In the genomic region with DNA sequence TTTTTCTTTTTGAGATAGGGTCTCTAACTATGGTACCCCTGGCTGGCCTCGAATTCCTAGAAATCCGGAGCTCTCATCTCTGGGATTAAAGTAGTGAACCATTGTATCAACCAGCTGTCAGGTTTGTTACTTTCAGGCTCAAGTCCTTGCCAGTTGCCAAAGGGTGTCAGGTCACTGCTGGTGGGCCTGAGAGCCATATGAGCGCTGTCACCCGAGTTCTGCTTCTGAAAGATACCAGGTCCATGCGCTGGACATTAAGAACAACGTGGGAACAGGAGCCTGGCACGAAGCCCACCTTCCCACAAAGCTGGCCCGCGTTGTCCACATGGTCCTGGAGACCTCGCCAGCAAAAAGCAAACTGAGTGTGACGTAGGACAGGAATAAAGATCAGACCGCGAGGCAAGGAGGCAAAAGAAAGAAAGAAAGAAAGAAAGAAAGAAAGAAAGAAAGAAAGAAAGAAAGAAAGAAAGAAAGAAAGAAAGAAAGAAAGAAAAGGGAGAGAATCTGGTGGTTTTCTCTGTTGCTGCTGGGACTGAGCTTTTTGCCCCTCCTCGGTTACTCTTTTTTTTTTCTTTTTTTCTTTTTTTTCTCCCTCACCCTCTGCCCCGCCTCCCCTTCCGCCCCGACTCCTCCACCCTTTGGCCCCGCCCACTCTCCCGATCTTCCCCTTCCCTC, we compare ENCODE assay signal across 8 mouse cellular contexts. TPM values are rescaled to one million over a fixed set of nuclear protein-coding genes. Genes with fewer than 3 reads are reported as not detected.
A peak's percentile ranks its signal among the peaks of the same experiment; 100 is the strongest.
DNase-seq lines count a peak whose midpoint lies in the region; ATAC-seq and TF ChIP-seq lines count a peak whose summit lies in the region.

No protein-coding gene starts in this region.

- peak overlapping the region; percentile 89 for H3K4me3 ChIP-seq in embryonic facial prominence, embryonic 11.5 days (ENCODE audit: low read depth, low read length)
- H3K4me3 ChIP-seq in heart, adult 2 months = peak overlapping the region; percentile 46
- H3K4me3 ChIP-seq in kidney, adult 2 months (ENCODE audit: insufficient read depth, low read depth, low read length) = peak overlapping the region; percentile 39
- H3K4me3 ChIP-seq in limb, embryonic 15.5 days = peak overlapping the region; percentile 90
- peak overlapping the region; percentile 83 for H3K4me3 ChIP-seq in midbrain, postnatal 0 days (ENCODE audit: low read depth, low read length)

- peak overlapping the region; percentile 78 for H3K27ac ChIP-seq in embryonic facial prominence, embryonic 11.5 days (replicated peaks; ENCODE audit: low read depth, low read length)
- peak overlapping the region; percentile 74 for H3K27ac ChIP-seq in heart, adult 2 months
- H3K27ac ChIP-seq in kidney, adult 2 months (ENCODE audit: insufficient read depth, low read depth, low read length) = peak overlapping the region; percentile 83
- peak overlapping the region; percentile 91 for H3K27ac ChIP-seq in limb, embryonic 15.5 days
- peak overlapping the region; percentile 94 for H3K27ac ChIP-seq in midbrain, postnatal 0 days (ENCODE audit: low read depth, low read length)

- peaks cover 5% of the 10 kb centered on the region for H3K4me1 ChIP-seq in embryonic facial prominence, embryonic 11.5 days (ENCODE audit: control insufficient read depth, insufficient read depth, low read length)
- peaks cover 23% of the 10 kb centered on the region for H3K4me1 ChIP-seq in heart, adult 2 months (ENCODE audit: control insufficient read depth, insufficient read depth, low read length)
- peaks cover 51% of the 10 kb centered on the region for H3K4me1 ChIP-seq in kidney, adult 2 months (ENCODE audit: control insufficient read depth, insufficient read depth, low read length)
- peaks cover 37% of the 10 kb centered on the region for H3K4me1 ChIP-seq in limb, embryonic 15.5 days
- peaks cover 11% of the 10 kb centered on the region; the same call in 1 of the 2 replicates for H3K4me1 ChIP-seq in midbrain, postnatal 0 days (ENCODE audit: insufficient read depth, low read length)

- 5% methylated on average over 19 of the region's 19 CpGs for WGBS in embryonic facial prominence, embryonic 11.5 days
- WGBS in heart, adult 2 months = 1% methylated on average over 19 of the region's 19 CpGs
- WGBS in kidney, adult 2 months = 1% methylated on average over 19 of the region's 19 CpGs
- WGBS in limb, embryonic 15.5 days = 3% methylated on average over 19 of the region's 19 CpGs
- 2% methylated on average over 18 of the region's 19 CpGs for WGBS in midbrain, postnatal 0 days

- DNase-seq in right cerebral cortex, postnatal 10 days (ENCODE audit: low spot score in 2 of 2) = peak; percentile 68 to 82
- DNase-seq in right cerebral cortex, postnatal 36 days (ENCODE audit: low spot score in 2 of 2) = no peak
- DNase-seq in embryonic facial prominence, embryonic 11.5 days (ENCODE audit: low spot score) = peak; percentile 47
- DNase-seq in heart, adult 2 months = peak; percentile 71 to 75
- DNase-seq in kidney, adult 2 months = peak; percentile 58
- DNase-seq in midbrain, postnatal 0 days (ENCODE audit: low spot score) = peak; percentile 65
- DNase-seq in testis, postnatal 10 days (ENCODE audit: low spot score) = peak; percentile 88

- H3K9ac ChIP-seq in embryonic facial prominence, embryonic 11.5 days (replicated peaks; ENCODE audit: low read length) = peak overlapping the region; percentile 48
- H3K9ac ChIP-seq in heart, adult 2 months (ENCODE audit: low read depth, low read length) = peak overlapping the region; percentile 3; the same call in 1 of the 2 replicates
- H3K9ac ChIP-seq in limb, embryonic 15.5 days = peak overlapping the region; percentile 29; the same call in 1 of the 2 replicates
- peak overlapping the region; percentile 48; the same call in 1 of the 2 replicates for H3K9ac ChIP-seq in midbrain, postnatal 0 days (replicated peaks; ENCODE audit: low read length, poor library complexity, severe bottlenecking)

- H3K4me2 ChIP-seq in embryonic facial prominence, embryonic 11.5 days (ENCODE audit: low read depth, low read length) = peak overlapping the region; percentile 48
- H3K4me2 ChIP-seq in limb, embryonic 15.5 days = peak overlapping the region; percentile 63
- H3K4me2 ChIP-seq in midbrain, postnatal 0 days (ENCODE audit: low read depth, low read length, poor library complexity, severe bottlenecking) = peak overlapping the region; percentile 78

- H3K36me3 ChIP-seq in embryonic facial prominence, embryonic 11.5 days (replicated peaks; ENCODE audit: control insufficient read depth, insufficient read depth, low read depth, low read length) = peaks cover 8% of the 10 kb centered on the region
- H3K36me3 ChIP-seq in heart, adult 2 months (ENCODE audit: control insufficient read depth, insufficient read depth, low read length) = peaks cover 8% of the 10 kb centered on the region
- H3K36me3 ChIP-seq in kidney, adult 2 months (ENCODE audit: control insufficient read depth, insufficient read depth, low read length) = 0 out of 2 replicates have a peak, but pooled peaks cover 1% of the 10 kb centered on the region
- peaks cover 31% of the 10 kb centered on the region for H3K36me3 ChIP-seq in limb, embryonic 15.5 days
- H3K36me3 ChIP-seq in midbrain, postnatal 0 days (ENCODE audit: insufficient read depth, low read length) = peaks cover 29% of the 10 kb centered on the region

- H3K27me3 ChIP-seq in embryonic facial prominence, embryonic 11.5 days (ENCODE audit: control insufficient read depth, insufficient read depth, low read length) = no peaks in the 10 kb centered on the region
- H3K27me3 ChIP-seq in heart, adult 2 months (ENCODE audit: control insufficient read depth, insufficient read depth, low read length) = no peaks in the 10 kb centered on the region
- no peaks in the 10 kb centered on the region for H3K27me3 ChIP-seq in kidney, adult 2 months (replicated peaks; ENCODE audit: control insufficient read depth, insufficient read depth, low read length)
- no peaks in the 10 kb centered on the region for H3K27me3 ChIP-seq in limb, embryonic 15.5 days
- no peaks in the 10 kb centered on the region for H3K27me3 ChIP-seq in midbrain, postnatal 0 days (ENCODE audit: insufficient read depth, low read length)

- H3K79me2 ChIP-seq in heart, adult 2 months (replicated peaks; ENCODE audit: control insufficient read depth, insufficient read depth, low read length) = no peaks in the 10 kb centered on the region

- TF ChIP-seq CTCF in heart, adult 2 months (IDR thresholded peaks at IDR 0.05) = no peak
- no peak for TF ChIP-seq CTCF in kidney, adult 2 months (conservative IDR thresholded peaks at IDR 0.05; ENCODE audit: insufficient read depth, insufficient read length, low read depth, low read length)
- TF ChIP-seq CTCF in midbrain, postnatal 0 days (IDR thresholded peaks at IDR 0.05) = no peak

- intact Hi-C loops in heart, adult 2 months (cut with DNase I) = loop anchor here (2.0 to 5.0 kb wide), 2 partner anchors 38 to 41 kb away; a partner anchor contains a TSS

- no peak for TF ChIP-seq EP300 in heart, adult 2 months (IDR thresholded peaks at IDR 0.05; ENCODE audit: insufficient read depth, low read depth, low read length)

- no peak; the same call in 1 of the 2 replicates for TF ChIP-seq POLR2A in heart, adult 2 months (IDR thresholded peaks at IDR 0.05; ENCODE audit: insufficient read depth, low read depth, low read length)
- TF ChIP-seq POLR2A in kidney, adult 2 months (IDR thresholded peaks at IDR 0.05; ENCODE audit: low read depth, low read length) = no peak

- H3K9me3 ChIP-seq in embryonic facial prominence, embryonic 11.5 days (replicated peaks; ENCODE audit: control insufficient read depth, low read length) = no peaks in the 10 kb centered on the region
- H3K9me3 ChIP-seq in limb, embryonic 15.5 days = no peaks in the 10 kb centered on the region
- H3K9me3 ChIP-seq in midbrain, postnatal 0 days (ENCODE audit: low read length) = no peaks in the 10 kb centered on the region

- ATAC-seq in embryonic facial prominence, embryonic 11.5 days (replicated peaks; ENCODE audit: insufficient number of reproducible peaks, low FRiP score, low TSS enrichment, low read depth) = no peak
- no peak for ATAC-seq in limb, embryonic 15.5 days (ENCODE audit: insufficient number of reproducible peaks, low FRiP score, low TSS enrichment, low read depth)
- ATAC-seq in midbrain, postnatal 0 days (ENCODE audit: low FRiP score) = no peak

RNA-seq across cellular contexts. Expression of a gene that starts 0.7 kb away (rescaled TPM):
- 110 and 112 TPM in 2 replicates for polyA plus RNA-seq in embryonic facial prominence, embryonic 11.5 days (2014; fragmentation: Nextera tagmentation; extraction: Ambion mirVana)
- total RNA-seq in heart, adult 2 months (2021) = 10 to 100 TPM; 28.4 to 33.2 TPM
- 42.0 and 49.5 TPM in 2 replicates for polyA plus RNA-seq in heart, adult 2 months (2012; rRNA removed)
- 141 and 153 TPM in 2 replicates for polyA plus RNA-seq in kidney, adult 2 months (2012; rRNA removed)
- 85.7 and 90.6 TPM in 2 replicates for polyA plus RNA-seq in limb, embryonic 15.5 days (2015; fragmentation: Nextera tagmentation; extraction: Ambion mirVana)
- total RNA-seq in midbrain, postnatal 0 days (2014; rRNA removed) = 69.1 and 81.6 TPM in 2 replicates
- 48.2 and 56.6 TPM in 2 replicates for polyA plus RNA-seq in midbrain, postnatal 0 days (2015; fragmentation: Nextera tagmentation; extraction: Ambion mirVana)

RNA-seq across cellular contexts. Expression of a gene that starts 38.4 kb away (rescaled TPM):
- 14.6 and 16.2 TPM in 2 replicates for polyA plus RNA-seq in embryonic facial prominence, embryonic 11.5 days (2014; fragmentation: Nextera tagmentation; extraction: Ambion mirVana)
- total RNA-seq in heart, adult 2 months (2021) = 1 to 10 TPM; 6.3 to 8.2 TPM
- 4.1 and 7.2 TPM in 2 replicates for polyA plus RNA-seq in heart, adult 2 months (2012; rRNA removed)
- 7.5 and 7.9 TPM in 2 replicates for polyA plus RNA-seq in kidney, adult 2 months (2012; rRNA removed)
- 6.8 and 7.4 TPM in 2 replicates for polyA plus RNA-seq in limb, embryonic 15.5 days (2015; fragmentation: Nextera tagmentation; extraction: Ambion mirVana)
- total RNA-seq in midbrain, postnatal 0 days (2014; rRNA removed) = 65.1 and 74.9 TPM in 2 replicates
- polyA plus RNA-seq in midbrain, postnatal 0 days (2015; fragmentation: Nextera tagmentation; extraction: Ambion mirVana) = 14.7 and 14.8 TPM in 2 replicates

Comparison
In these comparisons a context has a peak if more than half of its experiments do, and no peak if none do; other contexts are left out.
1. DNase-seq: peak in right cerebral cortex, postnatal 10 days (2 of 2), embryonic facial prominence, embryonic 11.5 days (single experiment), heart, adult 2 months (2 of 2), kidney, adult 2 months (single experiment), midbrain, postnatal 0 days (single experiment) and testis, postnatal 10 days (single experiment); none in right cerebral cortex, postnatal 36 days (0 of 2).
2. H3K4me3 ChIP-seq: peak in every context shown above with its lines; median percentile 90 in limb, embryonic 15.5 days; 89 in embryonic facial prominence, embryonic 11.5 days; 83 in midbrain, postnatal 0 days; 46 in heart, adult 2 months; 39 in kidney, adult 2 months.
3. Peak in every context shown above with its lines, with median percentiles within 50 percentile points of each other: H3K27ac ChIP-seq, H3K4me2 ChIP-seq and H3K9ac ChIP-seq.